Mouse (Mus musculus): Measurements from ENCODE around the gene Gripap1.

- no peak for TF ChIP-seq CTCF (IDR thresholded peaks at IDR 0.05)
- no peak for TF ChIP-seq EP300 (IDR thresholded peaks at IDR 0.05)
Measured at GRCm38 (mm10) chrX:7778450-7779244, 10.9 kb upstream of the Gripap1 start.

All from lung, postnatal 0 days (tissue).